Mouse (Mus musculus) Patski (cell line): ENCODE results near the gene Ak9. TPM values are rescaled to one million over a fixed set of nuclear protein-coding genes. Genes with fewer than 3 reads are reported as not detected.

ENCODE experiments used
- ATAC-seq: fragments of 100-300 bp; one replicate; pipeline ENCODE4 v1.8.0; 2021
- CTCF ChIA-PET: fragments of 350-600 bp; sonication (Branson Sonifier 250); formaldehyde crosslinking; loops from one replicate; lab custom pipeline; 2022; ENCODE audit warnings: inconsistent platforms; lab: Charles Lee
- POLR2A ChIA-PET: fragments of 350-600 bp; sonication (Branson Sonifier 250); formaldehyde crosslinking; loops from one replicate; lab custom pipeline; 2022; ENCODE audit warnings: antibody characterized with exemption, inconsistent platforms; lab: Charles Lee
- DNase-seq: peaks from one replicate; pipeline ENCODE4 v3.0.0-alpha.2; 2011; ENCODE audit warnings: low read depth, low spot score
- H3K27me3 ChIP-seq: fragments of 371-371 bp; one replicate; pipeline ENCODE4 v1.5.1; 2021
- CTCF ChIP-seq: fragments of 100-300 bp; IDR thresholded peaks from one replicate; pipeline ENCODE4 v1.5.1; 2021
- in situ Hi-C: fragments of 300-500 bp; cut with MboI; formaldehyde crosslinking; loops from 3 replicates; pipeline ENCODE4 v1.11.1; 2018; ENCODE audit warnings: low pct_unique_long_range_greater_than_20kb, mixed read lengths
- polyA plus RNA-seq: library from polyadenylated mRNA; unstranded; gene quantifications from one replicate; pipeline ENCODE4 v1.2.3, GENCODE M21; 2021

Gene Ak9
- polyA plus RNA-seq, 1 experiment from 2014 or later = 0.09 TPM

- TF ChIP-seq CTCF = no peak
- CTCF ChIA-PET = interaction anchor here (1.2 kb wide), 1 partner anchor 20 kb away, joined by 3 read pairs; no protein-coding TSS in a partner anchor
- no peak for ATAC-seq
These were observed 177.4 kb downstream of the Ak9 start for GRCm38 (mm10) chr10:41480938-41481880.

GRCm38 (mm10) chr10:41482446-41482845 lies 178.7 kb downstream of the Ak9 start:
- in situ Hi-C loops = no loop called here

More at GRCm38 (mm10) chr10:41480938-41481880, 177.4 kb downstream of the Ak9 start:
- POLR2A ChIA-PET = no interaction called here
- in situ Hi-C loops = no loop called here
- no peaks in the 10 kb centered on the region for H3K27me3 ChIP-seq
- DNase-seq = no peak

More at GRCm38 (mm10) chr10:41482446-41482845, 178.7 kb downstream of the Ak9 start:
- ChIA-PET POLR2A (no interaction called here), CTCF (no interaction called here)
- DNase-seq = no peak
- no peak for ATAC-seq
- H3K27me3 ChIP-seq = no peaks in the 10 kb centered on the region
- TF ChIP-seq CTCF = no peak

Other genes with a start within 250 kb of the Ak9 start
- gene Gpr6, start 231.7 kb upstream of the Ak9 start, polyA plus RNA-seq = not detected
- gene Fig4, start 720 bp upstream of the Ak9 start, polyA plus RNA-seq = 17.1 TPM
- 17.8 TPM for gene Zbtb24, start 146.4 kb downstream of the Ak9 start, polyA plus RNA-seq
- gene Mical1, start 172.3 kb downstream of the Ak9 start, polyA plus RNA-seq = 16.6 TPM
- 43.7 TPM for gene Smpd2, start 186.4 kb downstream of the Ak9 start, polyA plus RNA-seq
- gene Ppil6, start 186.5 kb downstream of the Ak9 start, polyA plus RNA-seq = 6.4 TPM
- 433 TPM for gene Cd164, start 215.4 kb downstream of the Ak9 start, polyA plus RNA-seq